Mouse (Mus musculus): ENCODE measurements at regions not wholly inside any gene's neighbourhood (a gene's known extent, or its start where the extent isn't known, plus 50 kb on each side); places are given as distances from the start of the nearest gene placed in this dataset.

- TF ChIP-seq CTCF (IDR thresholded peaks at IDR 0.05; ENCODE audit: low read depth) (no peak), EP300 (optimal IDR thresholded peaks at IDR 0.05) (no peak)
Measured at GRCm38 (mm10) chr3:151307975-151308374, 129.7 kb upstream of the Adgrl4 start.

Measured in stomach, postnatal 0 days (tissue).